Mouse (Mus musculus) spleen, postnatal 0 days (tissue): ENCODE data around the gene Mapkapk3. TPM values are rescaled to one million over a fixed set of nuclear protein-coding genes. Genes with fewer than 3 reads are reported as not detected.

Experiments used
- polyA plus RNA-seq: library from polyadenylated mRNA; unstranded; fragments of >200 nt; fragmentation: Nextera tagmentation; extraction: Ambion mirVana; gene quantifications from 2 replicates; pipeline ENCODE4 v1.2.1, GENCODE M21; 2015

Gene Mapkapk3
- polyA plus RNA-seq: 16.2 and 20.7 TPM in 2 replicates

GRCm38 (mm10) chr9:107289211-107290076 lies at the start of gene Mapkapk3:
Gene Mapkapk3 (minus strand): TSS chr9:107289877.

GRCm38 (mm10) chr9:107338172-107338883 lies 48.7 kb upstream of the Mapkapk3 start, which contains the start of gene Hemk1:
Gene Hemk1 (minus strand): TSS chr9:107338350.

GRCm38 (mm10) chr9:107296016-107296040 lies 6.2 kb upstream of the Mapkapk3 start, which contains the start of gene Cish:
Gene Cish (plus strand): TSS chr9:107296026.

GRCm38 (mm10) chr9:107231539-107232139 lies 58.0 kb downstream of the Mapkapk3 start, which contains the start of gene Dock3:
Gene Dock3 (minus strand): TSS chr9:107231909.

Other genes starting within 250 kb of the Mapkapk3 start
- 0.22 TPM in 1 of 2 replicates, not detected in the other for gene Dock3, start 58.0 kb downstream of the Mapkapk3 start, polyA plus RNA-seq
- gene Cish, start 6.1 kb upstream of the Mapkapk3 start, polyA plus RNA-seq: 6.8 and 8.7 TPM in 2 replicates
- 3.8 and 3.9 TPM in 2 replicates for gene Hemk1, start 48.5 kb upstream of the Mapkapk3 start, polyA plus RNA-seq
- 0.28 TPM in 1 of 2 replicates, not detected in the other for gene 6430571L13Rik, start 50.7 kb upstream of the Mapkapk3 start, polyA plus RNA-seq
- gene Cacna2d2, start 109.7 kb upstream of the Mapkapk3 start, polyA plus RNA-seq: 0.20 and 0.23 TPM in 2 replicates
- 18.2 and 21.5 TPM in 2 replicates for gene Tmem115, start 244.1 kb upstream of the Mapkapk3 start, polyA plus RNA-seq